Mouse (Mus musculus): ENCODE data around the gene RPS10-NUDT3. TPM values are rescaled to one million over a fixed set of nuclear protein-coding genes. Genes with fewer than 3 reads are reported as not detected.

Gene RPS10-NUDT3
- polyA plus RNA-seq, 1 experiment from 2014 or later = not detected

DNA sequence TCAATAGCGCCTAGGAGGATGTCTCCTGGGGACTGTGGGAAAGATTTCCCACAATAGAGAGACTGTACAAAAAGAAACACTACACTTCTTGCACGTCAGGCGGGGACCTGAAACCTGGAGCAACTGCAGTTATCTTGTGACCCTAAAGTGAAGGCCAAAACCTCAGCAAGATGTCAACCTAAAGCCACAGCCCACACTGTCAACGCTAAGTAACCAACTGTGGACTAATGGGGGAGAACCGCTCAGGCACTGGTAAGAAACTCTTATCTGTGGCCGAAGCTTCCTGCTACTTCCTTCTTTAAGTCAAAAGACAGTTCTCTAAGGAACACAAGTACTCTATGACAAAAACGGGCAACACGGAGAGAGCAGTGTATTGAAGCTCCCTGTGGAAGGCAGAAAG, 46.8 kb downstream of the RPS10-NUDT3 start:
- H3K27ac ChIP-seq (ENCODE audit: low read depth, low read length) = no peak overlapping the region
- no peaks in the 10 kb centered on the region for H3K9me3 ChIP-seq (ENCODE audit: control insufficient read depth, low read length)
- no peak overlapping the region for H3K4me2 ChIP-seq (replicated peaks; ENCODE audit: low read depth, low read length)
- no peak overlapping the region for H3K4me3 ChIP-seq (ENCODE audit: low read length)
- 0 out of 2 replicates have a peak overlapping the region, but pooled peaks have one; percentile 19 for H3K9ac ChIP-seq (ENCODE audit: low read depth, low read length)
- no peaks in the 10 kb centered on the region for H3K27me3 ChIP-seq (ENCODE audit: control insufficient read depth, insufficient read depth, low read length)
- ATAC-seq (ENCODE audit: low FRiP score, low TSS enrichment) = no peak
- no peaks in the 10 kb centered on the region for H3K4me1 ChIP-seq (ENCODE audit: control insufficient read depth, insufficient read depth, low read length)
- 75% methylated on average over 8 of the region's 8 CpGs for WGBS
- H3K36me3 ChIP-seq (ENCODE audit: control insufficient read depth, insufficient read depth, low read length) = peaks cover 43% of the 10 kb centered on the region

DNA sequence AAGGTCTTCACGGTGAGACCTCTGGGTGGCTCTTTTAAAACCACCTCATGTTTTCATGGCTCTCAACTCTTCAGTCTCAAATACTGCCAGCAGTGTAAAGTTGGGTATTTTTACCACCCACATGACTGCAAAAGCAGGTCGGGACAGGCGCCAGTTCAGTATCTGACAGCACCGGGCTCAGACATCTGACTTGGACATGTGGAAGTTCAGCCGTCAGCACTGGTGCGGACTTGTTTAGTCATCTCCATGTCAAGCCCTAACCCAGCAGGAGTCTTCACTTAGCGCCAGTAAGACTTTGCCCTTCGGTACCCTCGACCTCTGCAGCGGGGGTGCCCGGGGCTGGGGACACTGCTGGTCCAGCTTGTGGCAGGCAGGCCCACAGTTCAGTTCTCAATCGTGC, 47.8 kb downstream of the RPS10-NUDT3 start:
- H3K36me3 ChIP-seq (ENCODE audit: control insufficient read depth, insufficient read depth, low read length) = peaks cover 40% of the 10 kb centered on the region

DNA sequence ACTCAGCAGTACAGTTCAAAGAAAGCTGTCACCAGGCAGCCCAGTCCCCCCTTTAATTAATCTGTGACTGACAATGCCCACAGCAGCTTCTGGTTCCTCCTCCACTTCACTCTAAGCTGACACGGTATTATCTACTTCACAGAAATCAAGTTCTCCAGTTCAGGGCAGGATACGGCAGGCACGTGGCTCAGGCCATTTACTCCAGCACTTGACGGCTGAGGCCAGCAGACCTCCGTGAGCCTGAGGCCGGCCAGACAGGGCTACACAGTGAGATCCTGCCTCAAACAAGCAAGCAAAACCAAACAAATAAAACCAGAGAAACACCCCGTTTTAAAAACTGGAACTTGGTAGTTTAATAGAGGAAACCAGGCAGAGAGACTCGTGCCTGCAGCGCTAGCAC, 48.4 kb downstream of the RPS10-NUDT3 start:
- Histone ChIP-seq H3K4me1 (ENCODE audit: control insufficient read depth, insufficient read depth, low read length) (no peaks in the 10 kb centered on the region), H3K4me3 (ENCODE audit: low read length) (no peak overlapping the region), H3K27me3 (ENCODE audit: control insufficient read depth, insufficient read depth, low read length) (no peaks in the 10 kb centered on the region), H3K27ac (ENCODE audit: low read depth, low read length) (no peak overlapping the region), H3K9ac (ENCODE audit: low read depth, low read length) (no peak overlapping the region), H3K9me3 (ENCODE audit: control insufficient read depth, low read length) (no peaks in the 10 kb centered on the region), H3K4me2 (replicated peaks; ENCODE audit: low read depth, low read length) (no peak overlapping the region), H3K36me3 (ENCODE audit: control insufficient read depth, insufficient read depth, low read length) (peaks cover 44% of the 10 kb centered on the region)
- 59% methylated on average over 9 of the region's 9 CpGs for WGBS
- no peak for ATAC-seq (ENCODE audit: low FRiP score, low TSS enrichment)

More for the DNA sequence above, 47.8 kb downstream of the RPS10-NUDT3 start:
- no peak overlapping the region for H3K9ac ChIP-seq (ENCODE audit: low read depth, low read length)
- H3K4me2 ChIP-seq (replicated peaks; ENCODE audit: low read depth, low read length) = no peak overlapping the region
- H3K4me1 ChIP-seq (ENCODE audit: control insufficient read depth, insufficient read depth, low read length) = no peaks in the 10 kb centered on the region
- H3K4me3 ChIP-seq (ENCODE audit: low read length) = no peak overlapping the region
- ATAC-seq (ENCODE audit: low FRiP score, low TSS enrichment) = no peak
- H3K27ac ChIP-seq (ENCODE audit: low read depth, low read length) = no peak overlapping the region
- 87% methylated on average over 12 of the region's 12 CpGs for WGBS
- H3K9me3 ChIP-seq (ENCODE audit: control insufficient read depth, low read length) = no peaks in the 10 kb centered on the region
- H3K27me3 ChIP-seq (ENCODE audit: control insufficient read depth, insufficient read depth, low read length) = no peaks in the 10 kb centered on the region

DNA sequence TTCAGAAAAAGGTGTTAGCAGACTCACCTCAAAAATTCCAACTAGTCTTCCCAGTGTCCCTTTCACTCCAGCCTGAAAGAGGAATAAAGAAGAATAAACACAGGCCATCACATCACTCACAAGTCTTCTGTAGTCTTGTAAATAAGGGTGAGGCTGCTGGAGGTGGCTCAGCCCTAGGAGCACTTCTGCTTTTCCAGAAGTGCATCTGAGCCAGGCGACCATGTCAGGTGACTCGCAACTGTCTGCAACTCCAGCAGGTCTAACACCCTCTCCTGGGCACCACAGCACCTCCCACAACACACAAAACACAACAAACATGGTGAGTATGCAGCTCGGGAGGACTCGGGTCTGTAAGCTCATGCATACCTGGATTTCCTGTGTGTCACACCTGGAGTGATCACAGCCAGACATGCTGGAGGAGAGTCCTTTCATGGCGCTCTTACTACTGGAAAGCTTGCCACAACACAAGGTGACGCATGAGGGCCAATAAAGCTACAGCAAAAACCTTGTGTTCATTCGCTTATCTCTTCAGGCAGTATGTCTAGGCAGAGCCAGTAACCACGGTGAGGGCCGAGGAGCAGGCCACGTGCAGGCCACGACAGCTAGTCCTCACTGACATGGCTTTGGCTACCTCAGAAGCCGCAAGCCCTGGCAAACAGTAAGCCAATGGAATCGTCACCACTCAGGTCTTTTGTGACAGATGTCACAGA, 51.7 kb downstream of the RPS10-NUDT3 start:
- Histone ChIP-seq H3K27ac (ENCODE audit: low read depth, low read length) (no peak overlapping the region), H3K9ac (ENCODE audit: low read depth, low read length) (no peak overlapping the region), H3K36me3 (ENCODE audit: control insufficient read depth, insufficient read depth, low read length) (peaks cover 63% of the 10 kb centered on the region), H3K27me3 (ENCODE audit: control insufficient read depth, insufficient read depth, low read length) (no peaks in the 10 kb centered on the region), H3K4me2 (replicated peaks; ENCODE audit: low read depth, low read length) (no peak overlapping the region), H3K9me3 (ENCODE audit: control insufficient read depth, low read length) (no peaks in the 10 kb centered on the region), H3K4me1 (ENCODE audit: control insufficient read depth, insufficient read depth, low read length) (no peaks in the 10 kb centered on the region), H3K4me3 (ENCODE audit: low read length) (no peak overlapping the region)
- no peak for ATAC-seq (ENCODE audit: low FRiP score, low TSS enrichment)
- 90% methylated on average over 13 of the region's 13 CpGs for WGBS

- 83% methylated on average over 19 of the region's 20 CpGs for WGBS
- Histone ChIP-seq H3K36me3 (ENCODE audit: control insufficient read depth, insufficient read depth, low read length) (peaks cover 65% of the 10 kb centered on the region), H3K4me3 (ENCODE audit: low read length) (no peak overlapping the region), H3K27me3 (ENCODE audit: control insufficient read depth, insufficient read depth, low read length) (no peaks in the 10 kb centered on the region), H3K9me3 (ENCODE audit: control insufficient read depth, low read length) (no peaks in the 10 kb centered on the region), H3K27ac (ENCODE audit: low read depth, low read length) (no peak overlapping the region), H3K4me2 (replicated peaks; ENCODE audit: low read depth, low read length) (no peak overlapping the region), H3K4me1 (ENCODE audit: control insufficient read depth, insufficient read depth, low read length) (no peaks in the 10 kb centered on the region), H3K9ac (ENCODE audit: low read depth, low read length) (no peak overlapping the region)
- ATAC-seq (ENCODE audit: low FRiP score, low TSS enrichment) = no peak
Measured at GRCm38 (mm10) chr17:27580392-27581068, 54.5 kb downstream of the RPS10-NUDT3 start.

DNA sequence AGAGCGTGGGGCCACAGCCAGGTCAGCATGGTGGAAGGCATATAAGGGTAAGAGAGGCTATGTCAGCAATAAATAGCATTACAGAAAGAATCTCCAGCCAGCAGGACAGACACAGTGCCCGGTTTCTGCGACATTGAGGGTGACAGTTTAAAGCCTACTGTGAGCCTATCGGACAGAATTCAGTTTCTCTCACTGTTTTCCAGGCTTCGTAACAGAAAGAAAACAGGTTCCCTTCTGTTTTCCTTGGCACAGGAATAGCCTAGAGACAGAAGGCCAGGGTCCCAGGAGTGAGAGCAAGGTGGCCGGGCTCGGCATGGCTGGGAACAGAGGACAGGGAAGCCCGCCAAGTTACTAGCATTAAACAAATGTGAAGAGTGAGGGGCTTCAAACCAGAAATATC, 55.2 kb downstream of the RPS10-NUDT3 start:
- WGBS = 82% methylated on average over 8 of the region's 8 CpGs
- Histone ChIP-seq H3K4me1 (ENCODE audit: control insufficient read depth, insufficient read depth, low read length) (no peaks in the 10 kb centered on the region), H3K4me3 (ENCODE audit: low read length) (no peak overlapping the region), H3K9me3 (ENCODE audit: control insufficient read depth, low read length) (no peaks in the 10 kb centered on the region), H3K9ac (ENCODE audit: low read depth, low read length) (no peak overlapping the region), H3K27ac (ENCODE audit: low read depth, low read length) (no peak overlapping the region), H3K4me2 (replicated peaks; ENCODE audit: low read depth, low read length) (no peak overlapping the region), H3K36me3 (ENCODE audit: control insufficient read depth, insufficient read depth, low read length) (peaks cover 64% of the 10 kb centered on the region), H3K27me3 (ENCODE audit: control insufficient read depth, insufficient read depth, low read length) (no peaks in the 10 kb centered on the region)
- no peak for ATAC-seq (ENCODE audit: low FRiP score, low TSS enrichment)

- H3K9ac ChIP-seq (ENCODE audit: low read depth, low read length) = no peak overlapping the region
- H3K9me3 ChIP-seq (ENCODE audit: control insufficient read depth, low read length) = no peaks in the 10 kb centered on the region
- H3K27me3 ChIP-seq (ENCODE audit: control insufficient read depth, insufficient read depth, low read length) = no peaks in the 10 kb centered on the region
- no peak overlapping the region for H3K27ac ChIP-seq (ENCODE audit: low read depth, low read length)
- no peak for ATAC-seq (ENCODE audit: low FRiP score, low TSS enrichment)
- H3K4me1 ChIP-seq (ENCODE audit: control insufficient read depth, insufficient read depth, low read length) = no peaks in the 10 kb centered on the region
- H3K4me3 ChIP-seq (ENCODE audit: low read length) = no peak overlapping the region
- H3K36me3 ChIP-seq (ENCODE audit: control insufficient read depth, insufficient read depth, low read length) = peaks cover 63% of the 10 kb centered on the region
- 96% methylated on average over 10 of the region's 10 CpGs for WGBS
- H3K4me2 ChIP-seq (replicated peaks; ENCODE audit: low read depth, low read length) = no peak overlapping the region
Measured at GRCm38 (mm10) chr17:27578487-27578886, 56.5 kb downstream of the RPS10-NUDT3 start.

GRCm38 (mm10) chr17:27577468-27577867, 57.6 kb downstream of the RPS10-NUDT3 start:
- no peak overlapping the region for H3K9ac ChIP-seq (ENCODE audit: low read depth, low read length)
- no peaks in the 10 kb centered on the region for H3K4me1 ChIP-seq (ENCODE audit: control insufficient read depth, insufficient read depth, low read length)
- H3K4me2 ChIP-seq (replicated peaks; ENCODE audit: low read depth, low read length) = no peak overlapping the region
- no peak overlapping the region for H3K27ac ChIP-seq (ENCODE audit: low read depth, low read length)
- WGBS = 63% methylated on average over 6 of the region's 6 CpGs
- no peak overlapping the region for H3K4me3 ChIP-seq (ENCODE audit: low read length)
- H3K36me3 ChIP-seq (ENCODE audit: control insufficient read depth, insufficient read depth, low read length) = peaks cover 59% of the 10 kb centered on the region
- H3K9me3 ChIP-seq (ENCODE audit: control insufficient read depth, low read length) = no peaks in the 10 kb centered on the region
- ATAC-seq (ENCODE audit: low FRiP score, low TSS enrichment) = no peak
- H3K27me3 ChIP-seq (ENCODE audit: control insufficient read depth, insufficient read depth, low read length) = no peaks in the 10 kb centered on the region

DNA sequence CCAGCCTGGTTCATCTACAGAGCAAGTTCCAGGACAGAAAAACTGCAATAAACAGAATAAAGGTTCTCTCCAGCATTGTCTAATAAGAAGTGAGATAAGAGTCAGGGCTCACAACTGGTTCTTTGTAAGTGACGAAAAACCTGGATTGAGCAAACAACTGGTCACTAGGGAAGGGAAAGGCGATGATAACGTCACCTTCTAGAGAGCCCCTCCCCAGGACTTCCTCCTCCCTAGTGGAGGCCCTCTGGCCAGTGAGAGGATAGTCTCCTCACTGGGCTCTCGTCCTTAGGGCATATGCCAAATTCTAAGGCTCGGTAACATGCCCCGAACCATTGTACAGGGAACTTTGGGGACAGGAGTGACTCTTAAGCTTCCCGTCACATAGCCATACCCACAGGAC, 59.0 kb downstream of the RPS10-NUDT3 start:
- H3K9ac ChIP-seq (ENCODE audit: low read depth, low read length) = no peak overlapping the region
- H3K4me2 ChIP-seq (replicated peaks; ENCODE audit: low read depth, low read length) = no peak overlapping the region
- no peaks in the 10 kb centered on the region for H3K9me3 ChIP-seq (ENCODE audit: control insufficient read depth, low read length)
- no peak for ATAC-seq (ENCODE audit: low FRiP score, low TSS enrichment)
- no peak overlapping the region for H3K4me3 ChIP-seq (ENCODE audit: low read length)
- H3K27me3 ChIP-seq (ENCODE audit: control insufficient read depth, insufficient read depth, low read length) = no peaks in the 10 kb centered on the region
- H3K27ac ChIP-seq (ENCODE audit: low read depth, low read length) = no peak overlapping the region
- peaks cover 49% of the 10 kb centered on the region for H3K36me3 ChIP-seq (ENCODE audit: control insufficient read depth, insufficient read depth, low read length)
- WGBS = 78% methylated on average over 7 of the region's 7 CpGs
- H3K4me1 ChIP-seq (ENCODE audit: control insufficient read depth, insufficient read depth, low read length) = no peaks in the 10 kb centered on the region

All from kidney, embryonic 14.5 days (tissue).